Mouse (Mus musculus): ENCODE results near the gene Rusc1.

The Rusc1 gene

GRCm38 (mm10) chr3:89093175-89093574 lies at the start of gene Rusc1:
Rusc1 (minus strand) TSS chr3:89093311.
- WGBS, result 7% methylated on average over 18 of the region's 18 CpGs

- 63% methylated on average over 9 of the region's 9 CpGs for WGBS
Observed at GRCm38 (mm10) chr3:89136365-89136764, 43.3 kb upstream of the Rusc1 start.

GRCm38 (mm10) chr3:89135958-89136357 lies 42.8 kb upstream of the Rusc1 start, which contains the start of gene Pklr:
Pklr (plus strand) TSS chr3:89136142.
- 77% methylated on average over 3 of the region's 3 CpGs for WGBS

DNA sequence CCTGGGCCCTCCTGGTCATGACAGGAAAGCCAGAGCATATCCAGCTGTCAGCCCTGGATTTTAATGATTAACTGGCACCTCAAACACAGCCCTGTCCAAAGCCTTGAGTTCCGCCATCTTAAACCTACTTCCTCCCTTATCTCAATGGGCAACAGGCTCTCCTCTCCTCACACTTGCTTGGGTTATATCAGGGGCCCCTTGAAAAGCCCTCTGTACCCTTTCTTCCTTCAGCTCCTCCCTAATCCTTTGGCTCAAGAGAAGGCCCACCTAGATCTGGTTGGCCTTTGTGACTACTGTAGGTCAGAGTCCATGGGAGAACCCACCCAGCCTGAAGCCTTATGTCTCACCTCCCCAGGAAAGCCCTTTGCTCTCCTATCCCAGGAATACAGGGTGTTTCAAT lies 40.6 kb upstream of the Rusc1 start:
- 89% methylated on average over 1 of the region's 1 CpGs for WGBS

- 89% methylated on average over 7 of the region's 7 CpGs for WGBS
Observed at GRCm38 (mm10) chr3:89133063-89133450, 39.9 kb upstream of the Rusc1 start.

GRCm38 (mm10) chr3:89132285-89133062 lies 39.4 kb upstream of the Rusc1 start:
- WGBS, result 17% methylated on average over 30 of the region's 30 CpGs

DNA sequence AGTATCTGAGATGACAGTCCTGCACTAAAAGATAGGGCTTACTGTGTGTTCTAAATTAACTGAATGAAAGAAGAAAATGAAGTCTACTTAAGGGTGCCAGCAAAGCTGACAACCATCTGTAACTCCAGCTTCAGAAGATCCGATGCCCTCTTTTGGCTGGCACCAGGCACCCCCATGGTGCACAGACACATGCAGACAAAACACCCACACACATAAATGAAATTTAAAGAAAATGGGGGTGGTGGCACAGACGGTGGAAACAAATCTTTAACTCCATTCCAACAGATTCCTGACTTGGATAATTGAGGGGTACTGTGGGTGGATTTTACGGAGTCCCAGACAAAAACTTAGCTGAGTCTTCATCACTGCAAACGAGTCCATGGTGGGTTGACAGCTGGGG lies 38.7 kb upstream of the Rusc1 start:
- WGBS, result 26% methylated on average over 4 of the region's 4 CpGs

DNA sequence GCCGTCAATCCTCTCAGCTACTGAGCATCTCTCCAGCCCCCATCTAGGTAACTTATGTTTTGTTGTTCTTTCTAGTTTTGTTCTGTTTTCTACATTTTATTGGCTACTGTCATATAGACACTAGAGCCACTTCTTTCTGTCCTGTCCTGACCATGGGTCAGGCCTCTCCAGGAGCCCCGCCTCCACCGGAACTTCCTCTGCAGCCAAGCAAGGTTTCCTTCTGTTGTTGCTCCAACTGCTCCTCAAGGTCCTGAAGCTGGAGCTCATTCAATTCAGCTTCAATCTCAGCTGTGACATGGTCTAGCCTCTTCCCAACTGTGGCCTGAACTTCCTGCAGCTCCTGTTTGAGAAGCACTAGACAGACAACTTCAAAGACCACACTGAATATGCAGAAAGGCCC lies 36.8 kb upstream of the Rusc1 start:
- 87% methylated on average over 3 of the region's 3 CpGs for WGBS

GRCm38 (mm10) chr3:89125981-89126380 lies 32.9 kb upstream of the Rusc1 start:
- 93% methylated on average over 3 of the region's 3 CpGs for WGBS

- 74% methylated on average over 3 of the region's 3 CpGs for WGBS
Observed at GRCm38 (mm10) chr3:89124241-89124640, 31.1 kb upstream of the Rusc1 start.

DNA sequence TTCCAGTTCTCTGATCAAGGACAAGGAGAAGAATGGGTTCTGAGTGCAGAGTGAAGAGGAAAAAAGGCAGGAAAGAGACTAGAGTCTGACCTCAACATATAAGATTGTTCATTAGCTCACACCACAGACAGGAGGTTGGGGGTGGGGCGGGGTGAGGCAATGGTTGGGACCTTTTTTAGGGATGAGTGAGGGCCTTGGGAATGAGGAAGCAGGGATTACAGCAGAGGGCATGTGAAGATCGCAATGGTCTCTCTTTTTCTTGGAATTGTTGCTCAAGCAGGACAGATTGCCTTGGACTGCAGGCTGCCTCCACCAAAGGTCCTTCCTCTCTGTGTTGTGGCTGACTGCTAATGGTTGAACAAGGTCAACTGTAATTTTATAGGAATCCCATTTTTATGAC lies 30.2 kb upstream of the Rusc1 start:
- WGBS, result 88% methylated on average over 2 of the region's 2 CpGs

DNA sequence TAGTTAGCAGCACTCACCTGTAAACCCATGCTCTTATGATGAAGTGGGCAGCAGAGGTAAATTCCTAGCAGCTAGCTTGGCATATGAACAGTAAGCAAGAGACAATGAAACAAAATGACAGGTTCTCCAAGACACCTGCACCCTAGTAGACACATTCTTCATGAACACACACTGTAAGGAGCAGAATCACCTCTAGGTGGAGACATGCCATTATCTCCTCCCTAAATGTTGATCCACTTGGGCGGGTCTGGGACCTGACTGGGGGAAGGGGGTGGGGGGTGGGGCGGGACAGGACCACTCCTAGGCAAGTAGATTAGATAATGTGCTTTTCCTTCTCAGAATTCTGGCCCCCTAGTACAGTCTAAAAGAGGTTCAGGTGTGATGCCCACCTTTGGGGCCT lies 22.4 kb upstream of the Rusc1 start:
- WGBS, result 10% methylated on average over 2 of the region's 2 CpGs

GRCm38 (mm10) chr3:89113058-89113457 lies 19.9 kb upstream of the Rusc1 start:
- WGBS, result 90% methylated on average over 4 of the region's 4 CpGs

DNA sequence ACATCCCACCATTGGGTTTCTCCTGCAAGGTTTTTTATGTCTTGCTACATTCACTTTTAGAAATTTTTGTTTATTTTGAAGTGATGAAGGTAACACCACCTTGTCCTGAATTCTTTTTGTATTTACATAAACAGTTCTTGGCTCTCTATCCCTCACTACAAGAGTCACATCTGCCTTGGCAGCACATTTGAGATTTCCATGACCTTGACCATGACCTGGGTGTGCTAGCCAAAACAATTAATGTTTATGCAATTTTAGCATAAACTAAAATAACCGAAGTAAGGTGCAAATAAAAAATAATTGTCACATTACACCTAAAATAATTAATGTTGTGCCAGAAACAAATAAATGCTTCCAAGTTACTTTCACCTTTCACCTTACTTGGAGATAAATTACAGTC lies 15.0 kb upstream of the Rusc1 start:
- 64% methylated on average over 1 of the region's 1 CpGs for WGBS

DNA sequence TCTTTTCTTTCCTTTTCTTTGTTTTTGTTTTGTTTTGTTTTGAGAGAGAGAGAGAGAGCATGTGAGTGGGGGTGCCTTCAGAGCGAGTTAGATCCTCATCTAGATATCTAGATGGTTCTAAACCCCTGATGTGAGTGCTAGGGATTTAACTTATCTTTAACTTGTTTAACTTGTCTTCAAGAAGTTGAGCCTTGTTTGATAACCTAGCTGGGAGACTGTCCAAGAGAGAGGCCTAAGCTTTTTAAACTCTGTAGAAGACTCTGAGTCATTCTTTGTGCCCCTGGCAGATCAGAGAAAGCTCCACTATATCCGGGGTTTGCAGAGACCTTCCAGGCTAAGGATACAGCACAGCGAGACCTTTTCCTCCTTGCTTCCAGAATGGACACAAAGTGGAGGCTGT lies 14.4 kb upstream of the Rusc1 start:
- WGBS, result 75% methylated on average over 3 of the region's 3 CpGs

DNA sequence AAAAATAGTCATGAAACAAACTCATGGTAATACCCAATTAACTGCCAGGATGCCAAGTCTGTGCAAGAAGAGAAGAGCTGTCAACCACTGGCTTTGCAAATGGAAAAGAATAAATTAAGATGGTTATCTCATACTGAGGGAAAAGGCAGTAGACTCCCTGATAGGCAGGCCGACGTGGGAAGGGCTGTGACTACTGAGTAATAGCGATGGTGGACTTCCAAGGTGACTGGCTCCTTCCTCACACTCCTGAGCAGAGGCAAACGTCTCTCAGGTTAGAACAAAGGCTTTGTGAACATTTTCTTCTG lies 10.1 kb upstream of the Rusc1 start:
- 70% methylated on average over 4 of the region's 4 CpGs for WGBS

DNA sequence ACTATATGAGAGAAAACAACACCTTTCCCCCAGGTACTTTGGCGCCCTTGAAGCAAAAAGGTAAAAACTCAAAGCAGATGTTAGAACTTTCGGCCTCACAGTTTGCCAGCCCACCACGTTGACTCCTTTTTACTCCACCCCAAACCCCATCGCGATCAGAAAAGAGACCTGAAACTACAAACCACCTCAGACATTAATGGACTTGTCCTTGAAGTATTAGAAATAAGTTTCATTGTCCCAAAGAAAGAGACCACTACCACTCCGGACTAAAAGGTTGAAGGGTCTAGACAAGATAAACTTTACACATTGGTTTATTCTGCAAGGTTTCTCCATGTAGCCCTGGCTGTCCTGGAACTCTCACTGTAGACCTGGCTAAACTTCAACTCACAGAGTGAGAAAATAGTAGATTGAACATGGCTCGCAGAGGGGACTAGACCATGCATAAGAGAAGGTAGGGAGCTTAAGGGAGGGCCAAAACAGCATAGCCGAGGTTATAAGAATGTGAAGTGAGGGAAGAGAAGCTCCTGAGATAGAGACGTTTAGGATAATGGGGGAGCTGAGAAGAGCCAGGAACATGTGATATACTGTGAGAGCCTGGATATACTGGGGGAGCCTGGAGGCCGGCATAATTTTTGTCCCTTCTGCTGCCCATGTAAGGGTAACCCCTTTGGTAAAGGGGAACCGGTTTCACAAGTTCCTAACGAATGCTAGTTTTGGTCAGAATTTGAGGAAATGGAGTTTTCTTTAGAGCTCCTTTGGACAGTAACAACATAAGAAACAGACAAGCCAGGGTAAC lies 9.6 kb upstream of the Rusc1 start:
- 60% methylated on average over 12 of the region's 12 CpGs for WGBS

- WGBS, result under 1% methylated on average over 26 of the region's 26 CpGs
Observed at GRCm38 (mm10) chr3:89101812-89102494, 8.8 kb upstream of the Rusc1 start, which contains the start of gene Fdps. Fdps (minus strand) TSS chr3:89101959.

GRCm38 (mm10) chr3:89101459-89101811 lies 8.3 kb upstream of the Rusc1 start:
- under 1% methylated on average over 19 of the region's 19 CpGs for WGBS

DNA sequence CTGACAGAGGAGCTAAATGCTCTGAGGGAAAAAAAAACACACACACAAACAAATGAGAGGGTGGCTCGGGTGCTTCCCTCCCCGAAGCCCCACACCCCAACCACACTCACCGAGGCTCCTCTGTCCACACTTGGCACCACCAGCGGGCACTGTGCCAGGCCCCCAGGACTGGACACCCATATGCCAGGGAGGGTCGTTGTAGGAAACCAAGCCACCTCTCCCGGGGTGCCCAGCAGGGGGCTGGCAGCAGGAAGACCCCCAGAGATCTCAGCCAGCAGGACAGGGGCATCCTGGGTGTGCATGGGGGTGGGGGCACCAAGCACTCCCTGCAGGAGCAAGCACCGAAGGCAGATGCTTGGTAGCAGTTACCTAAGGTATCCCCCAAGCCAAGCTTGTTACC lies 7.7 kb upstream of the Rusc1 start, which contains the start of gene Gm43738:
Gm43738 (minus strand) TSS at position 289 of the 400 bp plus-strand sequence.
- whole genome bisulfite sequencing, result 10% methylated on average over 7 of the region's 7 CpGs

GRCm38 (mm10) chr3:89094021-89094420 lies 910 bp upstream of the Rusc1 start:
- WGBS, result 81% methylated on average over 10 of the region's 10 CpGs

- WGBS, result 23% methylated on average over 11 of the region's 11 CpGs
Observed at GRCm38 (mm10) chr3:89092509-89093090, 511 bp downstream of the Rusc1 start.

Data from cerebral cortex, adult 2 months (tissue).